Mouse (Mus musculus) regulatory T cell (primary cell): ENCODE data around the gene Hspa14.

Experiments used
- in situ Hi-C: fragments of 300-600 bp; cut with MboI, MseI; formaldehyde crosslinking; loops from one replicate; pipeline ENCODE4 v1.15.1; 2025; ENCODE audit warnings: high pct_unique_total_duplicates

Gene Hspa14

DNA sequence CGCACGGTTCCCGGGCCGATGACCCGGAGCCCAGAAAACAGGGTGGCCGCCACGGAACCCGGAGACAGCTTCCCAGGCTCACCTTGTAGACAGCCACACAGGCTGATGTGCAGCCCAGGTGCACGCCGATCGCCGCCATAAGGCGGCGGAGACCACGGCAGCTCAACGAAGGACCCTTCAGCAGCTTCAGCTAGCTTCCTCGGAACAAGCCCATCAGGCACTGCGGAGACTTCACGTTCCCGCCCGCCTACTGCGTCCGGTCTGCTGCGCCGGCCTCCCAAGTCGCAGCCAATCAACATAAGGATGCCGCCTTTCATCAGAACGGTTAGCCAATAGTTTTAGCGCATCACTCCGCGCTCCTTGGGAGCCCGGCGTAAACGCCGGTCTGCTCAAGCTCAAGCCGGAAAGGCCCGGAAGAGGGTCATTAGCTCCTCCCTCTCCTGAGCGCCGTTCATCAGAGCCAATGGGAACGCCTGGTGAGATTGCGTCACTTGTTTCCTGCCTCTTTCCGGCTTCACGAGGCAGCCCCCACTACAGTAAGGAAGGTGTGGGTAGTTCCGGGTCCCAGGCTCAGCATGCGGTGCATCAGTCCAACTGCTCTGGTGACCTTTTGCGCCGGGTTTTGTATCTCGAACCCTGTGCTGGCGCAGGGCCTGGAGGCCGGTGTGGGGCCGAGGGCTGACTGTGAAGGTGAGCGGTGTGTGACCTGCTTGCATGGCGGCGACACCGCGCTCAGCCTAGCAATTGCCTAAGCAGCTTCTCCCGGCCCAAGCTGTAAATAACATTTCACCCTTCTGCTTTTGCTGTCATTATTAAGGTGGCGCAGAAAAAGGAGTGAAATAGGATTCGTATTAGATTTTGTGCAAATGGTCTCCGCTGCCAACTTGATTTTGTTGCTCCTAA lies at the start of gene Hspa14, which contains the start of the genes Gm45902 and Cdnf:
Gene Hspa14, minus strand, starts transcription at position 263 of the 903 bp plus-strand sequence.
Gene Gm45902, minus strand, starts transcription at position 239 of the 903 bp plus-strand sequence.
Gene Cdnf, plus strand, starts transcription at position 479 of the 903 bp plus-strand sequence.
- in situ Hi-C loops: no loop called here

DNA sequence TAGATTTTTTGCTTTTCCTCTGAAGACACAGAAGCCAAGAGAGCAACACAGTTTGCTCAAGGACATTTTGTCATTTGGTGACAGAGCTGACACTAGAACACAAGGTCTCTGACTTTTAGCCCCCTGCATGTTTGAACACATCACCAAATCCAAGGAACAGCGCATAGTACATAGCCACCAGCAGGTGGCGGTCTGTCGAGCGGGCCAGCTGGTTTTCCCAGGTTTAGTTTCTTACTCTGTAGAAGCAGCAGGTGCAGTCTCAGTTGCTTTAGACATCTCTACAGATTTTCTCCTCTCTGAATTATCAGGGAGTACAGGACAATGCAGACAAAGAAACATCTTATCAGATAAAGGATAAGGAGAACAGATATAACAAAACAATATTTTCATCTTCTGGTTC lies 34.0 kb upstream of the Hspa14 start:
- in situ Hi-C loops: loop anchor here (5.0 kb wide), 1 partner anchor 226 kb away; no protein-coding TSS in a partner anchor

DNA sequence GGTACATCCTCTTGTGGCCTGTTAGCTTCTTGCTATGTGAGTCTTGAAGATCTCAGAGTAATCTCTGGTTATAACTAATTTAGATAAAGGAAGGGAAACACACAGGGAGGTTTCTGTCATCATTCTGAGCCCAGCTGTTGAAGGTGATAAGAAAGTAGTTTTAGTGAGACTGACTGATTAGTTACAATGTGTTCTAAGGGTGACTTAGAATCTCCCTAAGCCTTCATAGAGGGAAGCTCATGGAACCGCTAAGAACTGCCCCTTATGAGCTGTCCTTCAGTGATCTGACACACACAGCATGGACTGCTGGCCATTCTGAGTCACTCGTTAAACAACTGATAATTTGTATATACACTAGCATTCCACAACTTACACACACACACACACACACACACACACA lies 33.4 kb upstream of the Hspa14 start:
- in situ Hi-C loops: loop anchor here (5.0 kb wide), 1 partner anchor 226 kb away; no protein-coding TSS in a partner anchor

- in situ Hi-C loops: no loop called here
These were observed 28.9 kb upstream of the Hspa14 start for GRCm38 (mm10) chr2:3541307-3542079.

GRCm38 (mm10) chr2:3526288-3526687 lies 13.7 kb upstream of the Hspa14 start:
- in situ Hi-C loops: no loop called here

GRCm38 (mm10) chr2:3522558-3522957 lies 9.9 kb upstream of the Hspa14 start:
- in situ Hi-C loops: no loop called here

DNA sequence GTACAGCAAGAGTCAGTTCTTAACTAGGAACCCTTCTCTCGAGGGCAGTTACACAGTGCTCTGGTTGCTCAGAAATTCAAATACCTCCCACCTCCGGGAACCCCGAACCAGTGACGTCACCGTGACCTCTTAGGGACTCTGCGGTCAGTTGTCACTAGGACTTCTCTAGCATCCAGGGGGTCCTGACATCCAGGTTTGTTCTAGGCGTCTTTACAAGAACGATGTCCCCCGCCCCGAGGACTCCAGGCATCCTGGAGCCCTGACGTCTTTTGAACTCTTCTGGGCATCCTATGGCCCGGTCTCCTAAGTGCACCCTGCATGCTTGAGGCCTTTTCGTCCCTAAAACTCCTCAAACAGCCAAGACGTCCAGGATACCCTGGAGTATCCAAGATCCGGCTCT lies 538 bp downstream of the Hspa14 start:
- in situ Hi-C loops: no loop called here

- in situ Hi-C loops: no loop called here
These were observed 11.7 kb downstream of the Hspa14 start for GRCm38 (mm10) chr2:3500886-3501285.

DNA sequence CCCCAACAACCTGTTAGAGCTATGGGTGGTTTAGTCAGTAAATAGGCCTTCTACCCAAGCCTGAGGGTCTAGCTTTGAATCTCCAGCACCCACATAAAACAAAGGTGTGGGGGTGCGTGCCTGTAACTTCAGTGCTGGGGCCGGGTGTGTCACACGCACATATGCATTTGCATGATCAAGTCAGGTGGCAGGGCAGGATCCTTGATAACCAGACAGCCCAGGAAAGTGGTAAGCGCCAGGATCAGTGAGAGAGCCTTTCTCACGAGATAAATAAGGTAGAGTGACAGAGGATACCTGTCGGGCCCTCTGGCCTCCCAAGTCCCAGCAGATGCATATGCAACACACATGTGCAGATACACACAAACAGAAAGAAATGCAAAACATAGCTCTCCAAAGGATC lies 13.1 kb downstream of the Hspa14 start:
- in situ Hi-C loops: loop anchor here (5.0 kb wide), 1 partner anchor 177 kb away; no protein-coding TSS in a partner anchor

DNA sequence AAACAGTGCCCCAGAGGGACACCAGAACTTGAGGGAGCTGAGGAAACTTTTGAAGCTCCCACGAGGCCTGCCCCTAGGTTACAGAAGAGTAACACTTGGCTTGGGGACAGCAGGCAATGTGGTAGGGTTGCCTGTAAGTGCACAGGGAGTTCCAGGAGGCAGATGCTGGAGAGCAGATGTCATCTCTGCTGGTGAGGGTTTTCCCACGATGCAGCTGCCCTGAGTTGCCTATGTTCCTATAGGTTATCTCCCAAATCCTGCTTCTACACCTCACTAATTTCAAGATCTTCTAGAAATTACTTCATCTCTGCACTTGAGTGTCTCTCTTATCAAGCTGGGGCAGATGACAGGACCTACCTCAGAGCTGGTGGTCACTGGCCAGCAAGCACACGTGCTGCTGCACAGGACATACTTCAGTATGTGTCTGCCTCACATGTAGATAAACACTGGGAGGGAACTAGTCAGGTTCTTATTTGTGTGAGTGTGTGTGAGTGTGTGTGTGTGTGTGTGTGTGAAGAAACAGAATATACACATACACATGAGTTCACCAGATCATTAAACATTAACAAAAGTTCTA lies 18.7 kb downstream of the Hspa14 start:
- in situ Hi-C loops: no loop called here

DNA sequence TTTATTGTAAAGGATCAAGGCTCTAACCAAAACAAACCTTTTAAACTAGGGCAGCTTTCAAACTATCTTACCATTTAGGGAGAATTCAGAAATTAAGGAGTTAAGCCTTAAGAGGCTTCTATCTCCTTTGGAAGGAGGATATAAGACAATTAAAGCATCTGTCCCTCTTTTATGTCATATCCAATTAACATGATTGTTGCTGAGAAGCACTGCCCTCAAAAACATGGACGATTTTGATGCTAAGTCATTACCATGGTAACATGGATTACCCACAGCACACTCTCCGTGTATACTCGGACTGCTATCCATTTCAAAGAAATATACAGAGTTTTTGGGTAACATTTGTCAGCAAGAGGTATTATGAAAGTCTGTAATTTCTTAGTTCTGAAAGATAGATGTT lies 22.8 kb downstream of the Hspa14 start:
- in situ Hi-C loops: no loop called here

GRCm38 (mm10) chr2:3480239-3480638 lies 32.4 kb downstream of the Hspa14 start:
- in situ Hi-C loops: no loop called here

DNA sequence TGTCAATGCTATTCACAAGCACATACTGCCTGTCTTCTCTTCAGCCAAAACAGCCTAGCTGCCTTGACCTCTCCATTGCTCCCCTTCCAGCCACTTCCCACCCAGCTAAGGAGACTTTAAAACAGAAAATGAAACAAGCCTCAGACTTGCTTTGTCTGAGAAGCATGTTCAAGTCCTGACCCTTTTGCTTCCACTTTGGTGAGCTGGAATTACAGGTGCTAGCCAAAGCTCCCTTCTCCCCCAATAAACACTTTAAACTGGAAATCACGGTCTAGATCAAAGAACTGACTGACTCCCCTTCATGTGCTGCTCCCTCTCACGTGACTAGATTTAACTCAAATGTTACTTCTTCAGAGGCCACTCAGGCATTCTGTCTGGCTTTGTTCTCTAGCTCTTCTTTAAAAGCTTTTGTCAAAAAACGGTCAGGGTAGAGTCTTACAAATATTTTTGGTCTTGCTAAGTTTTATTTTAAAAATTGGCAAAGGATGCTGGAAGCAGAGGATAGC lies 36.8 kb downstream of the Hspa14 start:
- in situ Hi-C loops: no loop called here

GRCm38 (mm10) chr2:3474861-3475283 lies 37.7 kb downstream of the Hspa14 start, which contains the start of gene Suv39h2:
Gene Suv39h2 (minus strand): TSS chr2:3475031.
- in situ Hi-C loops: loop anchor here (5.0 to 25.0 kb wide), 2 partner anchors 53 to 1537 kb away; partner anchors contain the start of genes Dclre1c, Mcm10 and Meig1

- in situ Hi-C loops: loop anchor here (5.0 to 25.0 kb wide), 2 partner anchors 52 to 1538 kb away; partner anchors contain the start of genes Dclre1c, Mcm10 and Meig1
These were observed 38.2 kb downstream of the Hspa14 start for GRCm38 (mm10) chr2:3474361-3474805.

DNA sequence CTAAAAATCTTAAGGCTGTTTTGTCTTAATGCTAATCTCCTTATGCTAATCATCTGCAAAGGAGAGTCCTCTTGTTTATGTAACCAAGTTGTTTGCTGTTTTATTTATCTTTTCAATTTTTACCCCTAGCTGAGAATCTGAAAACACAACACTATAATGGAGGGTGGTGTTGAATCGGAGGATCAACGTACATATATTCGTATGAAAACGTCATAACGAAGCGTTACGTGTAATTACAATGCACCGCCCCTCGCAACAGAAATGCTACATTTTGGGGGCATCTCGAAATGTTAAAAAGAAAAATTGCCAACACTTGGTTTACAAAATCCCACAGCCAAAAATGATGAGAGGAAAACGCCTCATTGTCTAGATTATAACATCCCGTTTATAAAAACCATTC lies 38.7 kb downstream of the Hspa14 start:
- in situ Hi-C loops: loop anchor here (5.0 to 25.0 kb wide), 2 partner anchors 52 to 1538 kb away; partner anchors contain the start of genes Dclre1c, Mcm10 and Meig1

GRCm38 (mm10) chr2:3456590-3456989 lies 56.0 kb downstream of the Hspa14 start:
- in situ Hi-C loops: loop anchor here (25.0 kb wide), 1 partner anchor 1556 kb away; the partner anchor contains the start of gene Mcm10

GRCm38 (mm10) chr2:3453096-3453495 lies 59.5 kb downstream of the Hspa14 start:
- in situ Hi-C loops: loop anchor here (25.0 kb wide), 1 partner anchor 1559 kb away; the partner anchor contains the start of gene Mcm10

DNA sequence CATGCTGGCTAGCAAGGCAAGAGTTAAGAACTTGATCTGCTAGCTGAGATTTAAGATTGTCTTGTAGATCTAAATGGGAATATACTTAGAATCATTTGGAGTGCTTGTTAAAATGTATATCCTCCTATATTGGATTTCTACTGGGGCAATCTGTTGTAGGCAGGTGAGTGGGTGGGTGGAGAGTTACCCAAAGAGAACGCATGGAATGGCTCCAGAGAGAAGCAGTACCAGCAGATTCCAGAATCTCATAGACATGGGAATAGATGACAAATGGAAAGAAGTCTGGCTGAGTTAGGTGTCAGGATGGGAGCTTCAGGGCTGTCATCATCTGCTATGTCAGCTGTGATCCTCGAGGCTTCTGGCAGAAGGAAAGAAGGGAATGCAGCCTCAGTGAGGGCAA lies 63.2 kb downstream of the Hspa14 start:
- in situ Hi-C loops: no loop called here

DNA sequence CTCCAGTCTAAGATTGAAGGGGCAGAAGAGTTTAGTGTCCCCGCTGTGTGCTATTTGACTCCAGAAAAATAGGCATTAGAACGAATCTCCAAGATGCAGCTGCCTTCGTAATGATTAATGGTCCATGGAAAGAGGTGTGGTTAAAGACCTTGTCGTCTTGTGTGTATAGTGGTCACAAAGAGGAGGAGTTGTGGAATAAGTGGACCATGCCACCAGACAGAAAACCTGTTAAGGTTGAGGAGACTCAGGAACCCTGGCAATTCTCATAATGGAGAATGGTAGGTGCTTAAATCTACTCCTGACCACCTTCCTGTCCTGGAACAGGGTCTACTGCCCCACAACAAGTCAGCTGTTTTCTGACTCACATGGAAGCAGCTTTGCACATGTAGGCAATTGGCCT lies 66.6 kb downstream of the Hspa14 start:
- in situ Hi-C loops: no loop called here

GRCm38 (mm10) chr2:3444206-3444605 lies 68.4 kb downstream of the Hspa14 start:
- in situ Hi-C loops: no loop called here
